Mouse (Mus musculus) ovary, adult 2 months (tissue): ENCODE measurements around the gene Dnaic2. TPM values are rescaled to one million over a fixed set of nuclear protein-coding genes. Genes with fewer than 3 reads are reported as not detected.

Source experiments
- polyA plus RNA-seq: library from polyadenylated mRNA; depleted of rRNA; stranded (reverse); fragments of >200 nt; gene quantifications from 2 replicates; pipeline ENCODE4 v1.2.3, GENCODE M21; 2012; rRNA removed

The Dnaic2 gene
- 17.6 and 18.1 TPM in 2 replicates for polyA plus RNA-seq

GRCm38 (mm10) chr11:114726965-114727825 is at the start of gene Dnaic2:
Gene Dnaic2 (plus strand): TSS chr11:114727408.

GRCm38 (mm10) chr11:114764820-114765818 is 37.9 kb downstream of the Dnaic2 start, which contains the start of gene Kif19a:
Gene Kif19a (plus strand): TSS chr11:114765388.

GRCm38 (mm10) chr11:114795848-114796322 is 68.7 kb downstream of the Dnaic2 start, which contains the start of gene Btbd17:
Gene Btbd17 (minus strand): TSS chr11:114795945.

GRCm38 (mm10) chr11:114798624-114799023 is 71.4 kb downstream of the Dnaic2 start, which contains the start of gene Gpr142:
Gene Gpr142 (plus strand): TSS chr11:114798924.

Other genes starting within 250 kb of the Dnaic2 start
- gene Rpl38, start 58.9 kb upstream of the Dnaic2 start, polyA plus RNA-seq, result 206 and 277 TPM in 2 replicates
- 86.8 and 101 TPM in 2 replicates for gene Ttyh2, start 52.0 kb upstream of the Dnaic2 start, polyA plus RNA-seq
- 21.2 and 26.4 TPM in 2 replicates for gene Kif19a, start 38.0 kb downstream of the Dnaic2 start, polyA plus RNA-seq
- gene Btbd17, start 68.5 kb downstream of the Dnaic2 start, polyA plus RNA-seq, result 10.0 and 13.6 TPM in 2 replicates
- gene Gpr142, start 71.5 kb downstream of the Dnaic2 start, polyA plus RNA-seq, result 1.4 and 1.6 TPM in 2 replicates
- 51.7 and 58.2 TPM in 2 replicates for gene Gprc5c, start 123.7 kb downstream of the Dnaic2 start, polyA plus RNA-seq
- 1.4 and 1.5 TPM in 2 replicates for gene Cd300a, start 162.6 kb downstream of the Dnaic2 start, polyA plus RNA-seq
- 1.1 and 1.4 TPM in 2 replicates for gene Cd300lb, start 207.0 kb downstream of the Dnaic2 start, polyA plus RNA-seq
- gene Cd300c, start 241.7 kb downstream of the Dnaic2 start, polyA plus RNA-seq, result 0.36 TPM in 1 of 2 replicates, not detected in the other